8 mouse cellular contexts compared by ENCODE assay signal in the genomic region with DNA sequence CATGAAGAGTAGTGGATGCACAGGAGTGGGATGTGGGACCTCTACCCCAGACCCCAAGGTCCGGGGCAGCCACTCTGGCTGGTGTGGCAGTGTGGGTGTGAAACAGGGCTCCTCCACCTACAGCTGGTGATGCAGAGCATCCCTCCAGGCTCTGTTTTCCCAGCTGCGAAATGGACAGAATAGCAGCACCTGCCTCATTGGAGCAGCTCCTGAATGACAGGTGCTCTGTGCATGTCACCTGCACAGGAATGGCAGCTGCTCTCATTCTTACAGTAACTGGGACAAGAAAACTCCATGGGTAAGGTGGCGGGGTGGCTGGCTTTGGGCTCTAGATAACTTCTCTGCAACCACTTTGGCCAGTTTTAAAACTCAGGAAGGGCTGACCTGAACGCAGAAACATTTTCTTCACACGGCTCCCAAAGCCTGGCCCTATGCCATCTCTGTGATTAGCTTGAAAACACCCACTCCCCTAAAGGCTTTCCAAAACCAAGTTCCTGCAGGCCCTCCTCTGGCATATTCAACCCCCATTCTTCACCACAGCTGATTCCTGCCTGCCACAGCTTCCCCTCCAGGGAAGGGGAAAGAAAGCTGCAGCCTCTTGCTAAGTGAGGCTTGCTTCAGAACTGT. TPM values are rescaled to one million over a fixed set of nuclear protein-coding genes. Genes with fewer than 3 reads are reported as not detected.
DNase-seq lines count a peak whose midpoint lies in the region; ATAC-seq and TF ChIP-seq lines count a peak whose summit lies in the region.

No protein-coding gene starts in this region.

- peak overlapping the region; percentile 99 for H3K27ac ChIP-seq in cerebellum, adult 2 months (ENCODE audit: insufficient read depth, low read length)
- H3K27ac ChIP-seq in liver, embryonic 11.5 days (ENCODE audit: low read depth, low read length), result no peak overlapping the region
- no peak overlapping the region for H3K27ac ChIP-seq in intestine, embryonic 15.5 days
- H3K27ac ChIP-seq in neural tube, embryonic 15.5 days (replicated peaks), result no peak overlapping the region

- no peak overlapping the region for H3K9ac ChIP-seq in liver, embryonic 11.5 days (ENCODE audit: low read depth, low read length)
- H3K9ac ChIP-seq in intestine, embryonic 15.5 days, result 0 out of 2 replicates have a peak overlapping the region, but pooled peaks have one; percentile 6
- H3K9ac ChIP-seq in neural tube, embryonic 15.5 days (replicated peaks), result no peak overlapping the region

- TF ChIP-seq POLR2A in cerebellum, adult 2 months (IDR thresholded peaks at IDR 0.05; ENCODE audit: borderline replicate concordance, insufficient read depth, low read length), result no peak

- H3K36me3 ChIP-seq in liver, embryonic 11.5 days (ENCODE audit: control insufficient read depth, insufficient read depth, low read length), result peaks cover 7% of the 10 kb centered on the region
- H3K36me3 ChIP-seq in intestine, embryonic 15.5 days, result peaks cover 9% of the 10 kb centered on the region
- H3K36me3 ChIP-seq in neural tube, embryonic 15.5 days, result peaks cover 7% of the 10 kb centered on the region

- H3K9me3 ChIP-seq in liver, embryonic 11.5 days (ENCODE audit: control insufficient read depth, low read length), result no peaks in the 10 kb centered on the region
- no peaks in the 10 kb centered on the region for H3K9me3 ChIP-seq in intestine, embryonic 15.5 days
- H3K9me3 ChIP-seq in neural tube, embryonic 15.5 days (replicated peaks), result no peaks in the 10 kb centered on the region

- peak; percentile 44 to 57 for DNase-seq in cerebellum, adult 2 months
- no peak for DNase-seq in cerebellum, postnatal 4 days (ENCODE audit: low spot score in 2 of 2)
- DNase-seq in liver, embryonic 11.5 days (ENCODE audit: low spot score), result no peak
- no peak for DNase-seq in liver
- no peak for DNase-seq in thymus, adult 18-20 months
- no peak for DNase-seq in adrenal gland, postnatal 14 days

- 16% methylated on average over 5 of the region's 5 CpGs for WGBS in cerebellum, adult 2 months
- WGBS in liver, embryonic 11.5 days, result 80% methylated on average over 5 of the region's 5 CpGs
- WGBS in intestine, embryonic 15.5 days, result 71% methylated on average over 5 of the region's 5 CpGs
- WGBS in neural tube, embryonic 15.5 days, result 73% methylated on average over 5 of the region's 5 CpGs

- H3K4me1 ChIP-seq in cerebellum, adult 2 months (ENCODE audit: control insufficient read depth, insufficient read depth, low read length), result peaks cover 49% of the 10 kb centered on the region
- peaks cover 41% of the 10 kb centered on the region for H3K4me1 ChIP-seq in liver, embryonic 11.5 days (replicated peaks; ENCODE audit: control insufficient read depth, insufficient read depth, low read length)
- H3K4me1 ChIP-seq in intestine, embryonic 15.5 days (replicated peaks), result peaks cover 54% of the 10 kb centered on the region
- peaks cover 64% of the 10 kb centered on the region for H3K4me1 ChIP-seq in neural tube, embryonic 15.5 days

- no peak for ATAC-seq in liver, embryonic 11.5 days (replicated peaks; ENCODE audit: low FRiP score)
- no peak for ATAC-seq in intestine, embryonic 15.5 days
- ATAC-seq in neural tube, embryonic 15.5 days (ENCODE audit: low FRiP score), result no peak

- no peaks in the 10 kb centered on the region for H3K27me3 ChIP-seq in cerebellum, adult 2 months (ENCODE audit: control insufficient read depth, insufficient read depth, low read length)
- H3K27me3 ChIP-seq in liver, embryonic 11.5 days (replicated peaks; ENCODE audit: control insufficient read depth, insufficient read depth, low read length), result no peaks in the 10 kb centered on the region
- no peaks in the 10 kb centered on the region for H3K27me3 ChIP-seq in intestine, embryonic 15.5 days (replicated peaks)
- H3K27me3 ChIP-seq in neural tube, embryonic 15.5 days (replicated peaks), result no peaks in the 10 kb centered on the region

- H3K4me2 ChIP-seq in liver, embryonic 11.5 days, result peak overlapping the region; percentile 97
- no peak overlapping the region; the same call in 1 of the 2 replicates for H3K4me2 ChIP-seq in intestine, embryonic 15.5 days (replicated peaks)
- peak overlapping the region; percentile 93 for H3K4me2 ChIP-seq in neural tube, embryonic 15.5 days

- TF ChIP-seq CTCF in cerebellum, adult 2 months (IDR thresholded peaks at IDR 0.05; ENCODE audit: borderline replicate concordance, insufficient read depth, low read depth, low read length), result no peak

- peak overlapping the region; percentile 54 for H3K4me3 ChIP-seq in cerebellum, adult 2 months (replicated peaks; ENCODE audit: insufficient read depth, low read depth, low read length)
- H3K4me3 ChIP-seq in liver, embryonic 11.5 days (ENCODE audit: low read depth, low read length), result no peak overlapping the region
- no peak overlapping the region for H3K4me3 ChIP-seq in intestine, embryonic 15.5 days (replicated peaks)
- peak overlapping the region; percentile 95 for H3K4me3 ChIP-seq in neural tube, embryonic 15.5 days (replicated peaks)

RNA-seq across cellular contexts. Expression of a gene that starts 2.1 kb away (rescaled TPM):
- polyA plus RNA-seq in cerebellum, adult 2 months (2012; rRNA removed), result 146 and 171 TPM in 2 replicates
- 16.8 and 16.9 TPM in 2 replicates for polyA plus RNA-seq in liver, embryonic 11.5 days (2014; fragmentation: Nextera tagmentation; extraction: Ambion mirVana)
- 23.3 and 24.7 TPM in 2 replicates for polyA plus RNA-seq in intestine, embryonic 15.5 days (2015; fragmentation: Nextera tagmentation; extraction: Ambion mirVana)
- polyA plus RNA-seq in neural tube, embryonic 15.5 days (2015; fragmentation: Nextera tagmentation; extraction: Ambion mirVana), result 45.2 and 48.5 TPM in 2 replicates
- 32.1 and 36.3 TPM in 2 replicates for total RNA-seq in adrenal gland, postnatal 14 days (2021)

RNA-seq across cellular contexts. Expression of a gene that starts 33.4 kb away (rescaled TPM):
- polyA plus RNA-seq in cerebellum, adult 2 months (2012; rRNA removed), result 8.3 and 8.6 TPM in 2 replicates
- 12.6 and 12.9 TPM in 2 replicates for polyA plus RNA-seq in liver, embryonic 11.5 days (2014; fragmentation: Nextera tagmentation; extraction: Ambion mirVana)
- 4.6 and 4.8 TPM in 2 replicates for polyA plus RNA-seq in intestine, embryonic 15.5 days (2015; fragmentation: Nextera tagmentation; extraction: Ambion mirVana)
- polyA plus RNA-seq in neural tube, embryonic 15.5 days (2015; fragmentation: Nextera tagmentation; extraction: Ambion mirVana), result 16.0 and 18.0 TPM in 2 replicates
- 4.4 and 19.1 TPM in 2 replicates for total RNA-seq in adrenal gland, postnatal 14 days (2021)

RNA-seq across cellular contexts. Expression of a gene that starts 38.3 kb away (rescaled TPM):
- polyA plus RNA-seq in cerebellum, adult 2 months (2012; rRNA removed), result 73.4 and 77.0 TPM in 2 replicates
- polyA plus RNA-seq in liver, embryonic 11.5 days (2014; fragmentation: Nextera tagmentation; extraction: Ambion mirVana), result 21.9 and 23.2 TPM in 2 replicates
- polyA plus RNA-seq in intestine, embryonic 15.5 days (2015; fragmentation: Nextera tagmentation; extraction: Ambion mirVana), result 9.5 and 10.3 TPM in 2 replicates
- polyA plus RNA-seq in neural tube, embryonic 15.5 days (2015; fragmentation: Nextera tagmentation; extraction: Ambion mirVana), result 35.8 and 46.3 TPM in 2 replicates
- total RNA-seq in adrenal gland, postnatal 14 days (2021), result 30.6 and 36.6 TPM in 2 replicates

Comparison
In these comparisons a context has a peak if more than half of its experiments do, and no peak if none do; other contexts are left out.
1. DNase-seq: peak in cerebellum, adult 2 months (2 of 2); none in cerebellum, postnatal 4 days (0 of 2), liver, embryonic 11.5 days (single experiment), liver (single experiment), thymus, adult 18-20 months (0 of 2) and adrenal gland, postnatal 14 days (single experiment).
2. H3K4me3 ChIP-seq: peak in cerebellum, adult 2 months (single experiment) and neural tube, embryonic 15.5 days (single experiment); none in liver, embryonic 11.5 days (single experiment) and intestine, embryonic 15.5 days (single experiment).